Mouse (Mus musculus) left cerebral cortex, postnatal 10 days (tissue): Measurements from ENCODE around the gene Stra6. TPM values are rescaled to one million over a fixed set of nuclear protein-coding genes. Genes with fewer than 3 reads are reported as not detected.
A peak's percentile ranks its signal among the peaks of the same experiment; 100 is the strongest.

ENCODE experiments used
- DNase-seq, 2 experiments: peaks; one replicate each; pipeline ENCODE4 v3.0.0; 2021 to 2022; ENCODE audit warnings: low spot score in 2 of 2, mixed read lengths in 1 of 2; ENCODE audit errors: extremely low spot score in 1 of 2
- intact Hi-C: fragments of 180-260 bp; cut with DNase I; formaldehyde crosslinking; loops from one replicate; pipeline ENCODE4 v1.15.1; 2025
- total RNA-seq, 2 experiments: library from RNA; stranded (reverse); gene quantifications; 2 replicates each; pipeline ENCODE4 v1.2.3; 2021

Stra6 gene
- total RNA-seq, 2 experiments from 2014 or later = 10.0 to 10.9 TPM

DNA sequence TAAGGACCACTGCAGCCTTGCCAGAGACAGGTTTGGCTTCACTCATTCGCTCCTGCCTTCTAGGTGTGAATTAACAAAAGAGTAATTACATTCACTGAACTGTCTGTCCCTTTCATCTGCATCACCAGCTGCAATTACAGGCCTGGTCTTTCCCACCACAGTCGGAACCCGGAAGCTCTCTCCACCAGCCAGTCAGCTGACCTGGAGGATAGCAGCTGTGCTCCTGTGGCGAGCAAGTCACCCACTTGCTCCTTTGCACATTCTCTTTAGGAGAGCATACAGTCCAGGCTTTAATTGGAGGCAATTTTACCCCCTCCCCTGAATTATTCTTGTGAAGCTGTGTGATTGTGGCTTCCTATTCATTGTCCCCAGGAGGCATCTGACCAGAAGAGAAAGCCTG, 17.9 kb upstream of the Stra6 start:
- no peak for DNase-seq
- intact Hi-C loops = no loop called here

DNA sequence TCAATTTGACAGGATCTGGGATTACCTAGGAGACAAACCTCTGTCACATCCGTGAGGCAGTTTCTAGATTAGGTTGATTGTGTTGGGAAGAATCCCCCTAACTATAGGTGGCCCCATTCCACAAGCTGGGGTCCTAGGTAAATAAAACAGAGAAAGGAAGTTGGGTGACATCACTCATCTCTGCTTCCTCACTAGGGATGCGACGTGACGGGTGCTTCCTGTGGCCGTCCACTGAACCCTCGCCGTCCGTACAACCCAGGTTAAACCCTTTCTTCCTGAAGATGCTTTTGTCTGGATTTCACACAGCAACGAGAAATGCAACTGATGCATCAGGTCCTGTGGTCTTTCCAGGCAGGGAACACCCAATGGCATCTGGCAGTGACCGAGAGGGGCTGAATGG, 16.5 kb upstream of the Stra6 start:
- intact Hi-C loops = no loop called here
- no peak for DNase-seq

DNA sequence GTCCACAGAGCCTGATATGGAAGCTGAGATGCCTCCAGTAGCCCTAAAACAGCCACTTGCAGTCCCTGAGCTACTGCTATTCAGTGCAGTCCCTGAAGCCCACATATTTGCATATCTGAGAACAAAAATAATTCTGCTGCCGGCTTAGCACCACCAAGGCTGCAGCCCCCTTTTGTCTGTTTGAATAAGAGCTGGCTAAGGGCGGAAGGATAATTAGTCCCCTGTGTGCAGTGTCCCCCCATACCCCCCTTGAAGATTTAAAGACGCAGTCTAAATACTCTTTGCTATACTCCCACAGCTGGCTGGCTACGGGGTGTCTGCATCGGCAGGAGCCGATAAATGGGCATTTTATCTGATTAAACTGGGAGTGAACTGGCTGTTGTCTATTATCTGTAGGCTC, 15.0 kb upstream of the Stra6 start:
- intact Hi-C loops = no loop called here
- no peak for DNase-seq

DNA sequence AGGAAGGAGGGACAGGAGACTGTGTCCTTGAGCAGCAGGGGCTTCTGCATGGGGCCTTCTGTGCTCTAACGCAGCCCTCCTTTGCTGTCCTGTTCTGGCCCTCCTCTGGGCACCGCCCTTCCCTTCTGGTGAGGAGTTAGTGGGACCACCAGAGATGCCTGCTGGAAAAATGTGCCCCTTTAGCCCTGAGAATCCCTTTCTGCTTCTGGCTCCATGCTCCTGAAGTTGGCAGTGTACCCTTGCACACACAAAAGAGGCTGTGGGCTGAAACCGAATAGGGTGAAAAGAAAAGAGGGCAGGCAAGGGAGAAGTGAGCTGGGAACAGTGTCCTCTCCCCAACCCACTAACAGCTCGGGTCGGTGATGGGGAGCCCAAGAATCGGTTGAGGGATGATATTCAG, 14.4 kb upstream of the Stra6 start:
- no peak for DNase-seq

DNA sequence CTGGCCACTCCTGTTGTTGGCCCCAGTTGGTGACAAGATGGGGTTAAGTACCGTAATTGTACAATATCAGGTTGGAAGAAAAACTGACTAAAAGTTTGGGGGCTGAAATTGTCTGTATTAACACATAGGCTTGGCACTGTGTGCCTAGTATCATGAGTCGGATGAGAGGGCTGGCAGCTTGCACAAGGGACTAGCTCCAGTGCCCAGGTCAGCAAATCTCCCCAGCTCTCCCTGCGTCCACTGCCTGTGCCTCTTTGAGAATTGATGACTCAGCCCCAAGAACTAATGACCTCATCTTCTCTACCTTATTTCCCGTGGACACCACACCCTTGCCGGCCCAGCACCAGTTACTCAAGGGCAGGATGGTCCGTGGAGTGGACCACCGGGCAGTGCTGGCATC, 13.7 kb upstream of the Stra6 start:
- intact Hi-C loops = no loop called here
- DNase-seq = no peak

More for the DNA sequence above, 14.4 kb upstream of the Stra6 start:
- intact Hi-C loops = no loop called here

DNA sequence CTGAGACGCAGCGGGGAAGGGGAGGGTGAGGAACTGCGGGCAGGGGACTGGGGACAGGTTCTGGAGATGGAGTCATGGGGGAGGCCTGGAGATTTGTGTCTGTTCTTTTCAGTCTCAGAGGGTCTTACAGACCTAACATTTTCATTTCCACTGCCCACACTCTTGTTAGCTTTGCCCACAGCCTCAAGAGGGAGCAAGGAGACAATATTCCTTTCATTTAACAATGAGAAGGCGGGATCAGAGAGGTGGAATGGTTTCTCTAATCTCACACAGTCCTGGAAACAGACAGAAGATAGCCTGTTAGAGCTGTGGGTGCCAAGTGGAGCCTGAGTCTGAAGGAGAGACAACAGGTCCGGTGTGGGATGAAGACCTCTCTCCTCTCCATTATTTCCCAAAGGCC, 11.7 kb upstream of the Stra6 start:
- intact Hi-C loops = loop anchor here (1.0 kb wide), 1 partner anchor 151 kb away; no protein-coding TSS in a partner anchor
- DNase-seq = no peak

DNA sequence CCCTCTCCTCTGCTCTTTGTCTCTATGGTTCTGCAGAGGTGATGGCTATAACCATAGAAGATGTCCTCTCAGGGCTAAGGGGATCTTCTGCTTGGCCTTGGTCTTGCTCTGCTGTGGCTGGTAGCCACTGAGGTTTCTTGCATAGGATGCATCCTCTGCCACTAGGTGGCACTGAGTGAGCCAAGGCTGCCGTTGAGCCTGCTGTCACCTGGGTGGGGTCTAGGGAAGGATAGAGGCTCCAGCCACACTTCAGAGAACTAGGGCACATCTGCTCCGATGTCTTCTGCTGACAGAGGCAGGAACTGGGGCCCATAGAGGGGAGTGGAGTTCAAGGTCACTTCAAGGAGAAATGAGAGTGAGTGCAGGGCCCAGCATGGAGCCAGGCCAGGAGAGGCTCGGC, 10.5 kb upstream of the Stra6 start:
- DNase-seq = peak; percentile 68 to 79
- intact Hi-C loops = no loop called here

DNA sequence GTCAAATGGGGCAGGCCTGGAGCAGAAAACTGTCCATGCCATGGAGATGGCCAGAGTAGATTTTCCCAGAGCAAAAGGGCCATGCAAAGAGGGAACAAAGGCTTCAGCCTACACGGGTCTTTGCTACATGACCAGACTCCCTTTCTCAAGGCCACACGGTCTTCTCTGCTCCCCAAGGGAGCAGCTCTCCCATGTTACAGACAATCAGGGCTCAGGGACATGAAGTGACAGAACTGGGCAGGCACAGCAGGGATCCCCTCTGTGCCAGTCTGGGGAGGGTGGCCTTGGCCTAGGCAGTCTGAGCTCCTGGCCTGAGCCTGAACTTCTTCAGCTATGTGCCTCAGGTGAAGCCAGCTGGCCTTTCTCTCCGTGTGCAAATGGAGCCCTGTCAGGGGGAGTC, 10.0 kb upstream of the Stra6 start:
- intact Hi-C loops = no loop called here
- DNase-seq = no peak

DNA sequence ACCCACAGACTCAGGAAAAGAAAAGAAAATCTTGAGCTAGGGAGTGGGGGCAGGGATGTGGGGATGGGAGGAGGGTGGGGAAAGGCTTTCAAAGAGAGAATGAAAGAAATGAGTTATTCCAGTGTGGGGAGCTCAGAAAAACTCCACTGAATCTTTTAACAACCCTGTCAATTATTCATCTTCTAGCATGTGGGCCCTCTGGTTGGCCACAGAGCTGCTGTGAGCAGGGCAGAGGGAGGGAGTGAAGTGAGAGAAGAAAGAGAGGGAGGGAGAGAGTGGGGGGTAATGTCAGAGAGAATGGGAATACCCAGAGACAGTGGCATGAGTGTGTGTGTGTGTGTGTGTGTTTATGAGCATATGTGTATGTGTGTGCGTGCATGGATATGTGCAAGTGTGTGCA, 9.6 kb upstream of the Stra6 start:
- no peak for DNase-seq
- intact Hi-C loops = no loop called here

DNA sequence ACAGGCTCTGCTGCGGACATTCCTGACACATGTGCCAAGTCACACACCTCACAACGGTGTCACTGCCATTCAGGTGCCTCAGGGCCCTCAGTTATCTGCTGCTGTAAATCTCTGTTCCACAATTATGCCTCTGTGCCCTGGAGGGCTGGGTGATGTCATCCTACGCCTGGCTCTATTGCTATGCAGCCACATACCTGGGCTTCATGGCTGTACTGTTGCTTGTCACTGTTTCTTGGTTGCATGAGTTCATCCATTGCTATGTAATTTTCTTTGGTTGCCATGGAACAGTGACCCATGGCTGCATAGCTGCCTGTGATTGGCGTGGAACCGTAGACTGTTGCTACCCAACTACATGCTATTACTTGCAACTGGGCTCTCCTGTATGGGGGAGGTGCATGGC, 7.9 kb upstream of the Stra6 start:
- intact Hi-C loops = no loop called here
- DNase-seq = no peak

DNA sequence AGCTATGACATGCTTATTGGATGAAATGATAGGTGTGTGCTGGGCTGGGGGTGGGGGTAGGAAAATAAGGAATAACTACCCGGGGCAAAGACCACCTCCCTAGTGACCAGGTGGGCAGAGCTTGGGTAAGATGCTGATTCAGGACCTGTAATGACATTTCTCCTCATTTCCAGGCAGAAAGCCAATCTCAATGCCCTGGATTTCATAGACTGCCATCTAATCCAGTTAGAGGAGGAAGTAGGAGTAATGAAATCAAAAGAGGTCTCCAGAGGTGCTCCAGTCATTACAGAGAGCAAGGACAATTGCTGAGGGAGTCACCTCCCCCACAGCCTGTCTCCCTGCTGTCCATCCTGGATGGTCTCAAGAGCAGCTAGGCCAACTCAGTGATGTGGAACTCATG, 3.7 kb upstream of the Stra6 start:
- DNase-seq = no peak
- intact Hi-C loops = no loop called here

DNA sequence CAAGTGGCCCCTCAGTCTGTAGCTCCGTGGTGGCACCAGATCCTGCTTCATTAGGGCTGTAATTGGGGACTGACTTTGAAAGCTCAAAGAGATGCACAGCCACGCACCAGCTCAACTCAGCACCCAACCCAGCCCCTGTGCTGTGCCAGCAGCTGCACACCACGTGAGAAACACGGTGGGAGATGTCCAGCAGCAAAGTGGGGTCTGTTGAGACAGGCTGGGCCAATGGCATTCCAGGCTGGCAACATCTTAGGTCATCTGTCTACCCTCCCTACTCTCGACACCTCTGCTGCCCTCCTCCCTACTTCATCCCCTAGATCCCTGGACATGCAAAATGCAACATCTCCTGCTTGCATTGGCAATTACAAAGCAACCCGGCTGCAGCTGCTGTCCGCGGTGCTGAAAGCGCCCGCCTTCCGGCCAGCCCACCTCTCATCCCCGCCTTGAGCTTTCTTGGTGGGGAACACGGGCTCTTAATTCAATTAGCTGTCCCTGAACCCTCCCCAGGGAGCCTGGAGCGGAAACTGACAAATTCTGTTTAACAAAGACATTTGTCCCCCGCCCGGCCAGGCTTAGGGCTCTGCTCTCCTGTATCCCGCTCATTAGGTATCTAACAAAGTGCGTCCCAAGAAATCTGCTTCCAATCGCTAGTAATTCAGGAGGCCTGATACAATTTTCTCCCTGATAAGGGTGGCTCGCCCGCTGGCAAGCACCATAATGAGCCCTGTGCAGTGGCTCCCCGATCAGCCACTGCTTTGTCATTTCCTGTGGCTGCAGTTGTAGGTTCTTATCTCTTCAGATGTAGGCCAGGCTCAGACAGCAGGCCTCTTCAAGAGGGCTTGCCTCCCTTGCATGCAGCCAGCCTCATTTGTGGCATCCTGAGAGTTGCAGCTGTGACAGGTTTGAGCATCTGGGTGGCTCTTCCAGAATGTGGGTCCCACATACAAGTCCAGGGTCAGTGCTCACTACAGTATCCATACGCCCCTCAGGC, 2.6 kb upstream of the Stra6 start:
- intact Hi-C loops = no loop called here
- peak in 1 of 2 experiments; percentile 66 for DNase-seq

DNA sequence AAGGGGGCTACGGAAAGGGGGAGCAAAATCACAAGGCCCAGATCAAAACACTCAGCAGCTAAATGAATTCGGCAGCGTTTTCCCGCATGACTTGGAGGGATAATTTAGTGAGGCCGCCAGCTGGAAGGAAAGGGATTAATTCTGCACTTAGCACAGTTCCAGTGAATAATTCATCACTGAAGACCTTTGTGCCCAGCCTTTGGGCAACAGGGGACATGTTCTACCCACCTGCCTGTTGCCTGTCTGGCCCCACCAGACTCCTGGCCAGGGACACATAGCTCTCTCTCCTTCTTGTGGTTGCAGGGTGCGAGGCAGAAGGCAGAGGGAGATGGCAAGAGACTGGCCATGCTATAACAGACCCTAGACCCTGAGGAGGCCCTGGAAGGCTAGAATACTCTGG, 1.9 kb downstream of the Stra6 start:
- intact Hi-C loops = no loop called here
- no peak for DNase-seq

DNA sequence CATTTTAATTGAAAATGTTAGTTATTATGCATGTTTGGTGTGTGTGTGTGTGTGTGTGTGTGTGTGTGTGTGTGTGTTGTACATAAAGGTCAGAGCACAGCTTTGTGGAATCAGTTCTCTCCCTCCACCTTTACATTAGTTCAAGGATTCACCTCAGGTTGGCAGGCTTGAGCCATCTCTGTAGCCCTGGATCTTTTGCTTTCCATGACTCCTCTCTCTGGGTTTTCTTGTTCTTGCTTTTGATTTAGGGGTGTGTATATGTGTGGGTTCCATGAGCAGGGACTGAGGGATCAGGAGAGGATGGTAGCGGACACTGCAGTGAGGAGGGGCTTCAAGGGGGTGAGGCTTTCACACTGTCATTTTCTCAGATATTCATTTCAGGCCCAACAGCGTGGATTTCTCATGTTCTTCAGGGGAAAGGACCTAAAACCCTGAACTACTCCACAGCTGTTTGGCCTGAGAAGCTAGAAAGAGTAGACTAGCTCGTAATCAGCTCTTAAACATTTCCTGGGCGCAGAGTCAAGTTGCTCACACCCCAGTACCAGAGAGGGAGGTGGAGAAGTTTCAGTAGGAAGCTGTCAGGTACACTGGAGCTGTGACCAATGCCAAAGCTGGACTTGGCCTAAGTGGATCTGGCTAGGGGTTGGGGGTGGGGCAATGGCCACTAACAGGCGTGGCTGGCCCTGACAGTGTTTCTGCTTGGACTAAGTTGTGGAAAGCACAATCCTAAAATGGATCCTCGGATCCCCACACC, 2.6 kb downstream of the Stra6 start:
- DNase-seq = no peak
- intact Hi-C loops = no loop called here

DNA sequence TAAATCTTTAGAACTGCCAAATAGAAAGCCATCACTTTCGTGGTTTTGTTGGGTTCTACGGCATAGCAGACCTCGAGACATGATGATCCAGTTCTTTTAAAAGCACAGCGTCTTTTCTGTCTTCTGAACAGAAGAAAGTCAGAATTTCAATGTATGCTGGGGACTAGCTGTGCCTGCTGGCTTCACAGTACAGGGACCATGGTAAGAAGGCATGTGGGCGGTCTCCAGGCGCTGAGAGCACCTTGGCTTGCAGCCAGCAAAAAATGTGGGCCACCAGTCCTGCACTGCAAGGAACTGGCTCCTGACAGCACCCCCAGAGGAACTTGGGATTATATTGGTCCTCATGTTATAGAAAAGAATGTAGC, 3.1 kb downstream of the Stra6 start:
- intact Hi-C loops = no loop called here
- peak; percentile 59 to 83 for DNase-seq

DNA sequence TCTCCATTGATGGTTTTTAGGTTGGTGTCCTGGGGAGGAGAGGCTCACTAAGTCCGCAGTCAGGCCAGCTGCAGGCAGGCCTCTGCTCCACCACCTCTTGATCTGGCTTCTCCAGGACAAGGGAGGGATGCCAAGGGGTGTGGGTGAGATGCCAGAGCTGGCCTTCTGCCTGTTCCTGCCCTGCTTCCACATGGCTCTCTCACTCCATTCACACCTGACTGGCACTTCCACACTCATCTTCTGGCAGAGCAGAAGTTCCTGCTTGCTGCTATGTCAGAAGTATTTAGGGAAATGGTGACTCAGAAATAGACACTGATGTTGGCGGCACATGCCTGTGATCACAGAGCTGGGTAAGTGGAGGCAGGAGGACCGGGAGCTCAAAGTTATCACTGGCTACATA, 4.0 kb downstream of the Stra6 start:
- DNase-seq = no peak
- intact Hi-C loops = no loop called here

DNA sequence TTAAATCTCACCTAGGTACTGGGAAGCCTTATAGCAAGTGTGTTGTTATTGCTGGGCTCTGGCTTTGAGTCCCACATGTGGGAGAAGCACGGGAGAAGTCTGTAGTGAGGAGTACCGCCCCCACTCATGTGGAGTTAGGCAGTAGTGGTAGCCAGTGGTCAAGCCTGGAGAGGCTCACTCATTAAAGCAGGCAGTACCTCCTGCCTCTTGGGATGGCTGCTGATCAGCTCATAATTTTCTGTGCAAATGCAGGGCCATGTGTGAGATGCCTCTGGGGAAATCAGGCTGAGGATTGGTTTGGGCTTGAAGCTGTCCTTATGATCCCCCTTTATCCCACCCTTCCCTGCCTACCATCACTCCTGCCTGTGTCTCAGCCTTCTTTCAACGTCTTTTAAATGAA, 11.0 kb downstream of the Stra6 start:
- intact Hi-C loops = no loop called here
- DNase-seq = no peak

DNA sequence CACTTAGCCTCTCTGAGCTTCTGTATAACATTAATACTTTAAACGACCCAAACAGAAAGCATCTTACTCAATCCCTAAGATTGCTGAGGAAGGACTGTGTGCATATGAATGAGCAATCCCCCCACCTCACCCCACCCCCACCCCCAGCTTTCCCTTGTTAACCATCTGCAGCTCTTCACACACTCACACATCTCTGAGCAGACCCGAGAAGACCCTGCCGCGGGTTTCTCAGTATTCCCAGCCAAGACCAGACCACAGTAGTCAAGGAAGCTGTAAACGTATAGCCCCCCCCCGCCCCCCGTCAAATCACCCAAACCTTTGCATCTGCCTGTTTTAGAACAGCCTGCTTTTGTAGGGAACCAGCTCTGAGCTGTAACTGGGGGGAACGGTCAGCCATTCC, 21.0 kb downstream of the Stra6 start:
- no peak for DNase-seq
- intact Hi-C loops = no loop called here

DNA sequence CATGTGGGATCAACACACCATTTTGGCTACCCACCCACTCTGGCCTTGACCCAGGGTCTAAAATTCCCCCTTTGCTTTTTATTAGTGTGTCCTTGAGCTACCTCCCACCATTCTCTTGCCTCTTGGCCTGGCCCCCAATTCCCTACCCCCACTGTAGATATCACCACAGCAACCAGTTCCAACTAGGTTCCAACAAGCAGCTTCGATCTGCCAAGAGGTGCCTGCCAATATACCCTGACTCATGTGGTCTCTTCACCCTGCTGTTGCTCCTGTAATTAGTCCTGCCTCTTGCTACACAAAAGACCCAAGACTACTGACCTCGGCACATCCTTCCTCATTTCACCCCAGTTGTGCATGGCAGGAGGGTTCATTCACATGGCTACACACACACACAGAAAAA, 21.5 kb downstream of the Stra6 start:
- peak; percentile 43 to 65 for DNase-seq
- intact Hi-C loops = no loop called here

DNA sequence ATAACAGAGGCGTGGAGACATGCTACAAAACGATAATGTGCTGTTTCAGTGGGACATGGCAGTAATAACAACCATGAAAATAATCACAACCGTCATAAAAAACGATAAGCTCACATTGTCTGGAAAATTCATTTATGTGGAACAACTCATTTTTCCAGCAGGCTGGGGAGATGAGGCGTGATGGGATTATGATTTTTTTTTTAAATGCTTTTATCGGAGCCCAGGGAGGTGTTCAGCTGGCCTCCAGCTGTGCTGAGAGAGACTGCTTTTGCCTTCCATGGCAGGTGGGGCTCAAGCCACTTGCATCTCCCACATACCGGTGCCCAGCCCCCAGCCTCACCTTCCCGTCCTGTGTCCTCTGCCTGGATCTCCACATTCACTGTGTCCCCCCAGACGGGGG, 22.6 kb downstream of the Stra6 start:
- DNase-seq = no peak
- intact Hi-C loops = no loop called here
